Mouse (Mus musculus) hindbrain, embryonic 14.5 days (tissue): ENCODE results near the gene Pkp4. TPM values are rescaled to one million over a fixed set of nuclear protein-coding genes. Genes with fewer than 3 reads are reported as not detected.

Source experiments
- ATAC-seq: fragments of 200-750 bp; cut with Nextera tagmentation; 2 replicates; pipeline ENCODE4 v1.8.0; 2017; ENCODE audit warnings: moderate number of reproducible peaks, mild to moderate bottlenecking, moderate TSS enrichment, moderate library complexity; ENCODE audit not compliant: low FRiP score
- DNase-seq: peaks from one replicate; pipeline ENCODE4 v3.0.0-alpha.2; 2015; ENCODE audit warnings: low spot score
- H3K27ac ChIP-seq: fragments of 300-500 bp; sonication (generic); 2 replicates; pipeline ENCODE4 v1.5.1; 2014; ENCODE audit warnings: mild to moderate bottlenecking, moderate library complexity
- H3K27me3 ChIP-seq: fragments of 300-500 bp; sonication (generic); 2 replicates; pipeline ENCODE4 v1.6.1; 2014; ENCODE audit warnings: mild to moderate bottlenecking, low read length, mixed read lengths; ENCODE audit not compliant: control insufficient read depth, insufficient read depth
- H3K36me3 ChIP-seq: fragments of 300-500 bp; sonication (generic); replicated peaks from 2 replicates; pipeline ENCODE4 v1.6.1; 2014; ENCODE audit not compliant: control insufficient read depth, insufficient read depth
- H3K4me1 ChIP-seq: fragments of 300-500 bp; sonication (generic); replicated peaks from 2 replicates; pipeline ENCODE4 v1.6.1; 2014; ENCODE audit warnings: antibody characterized with exemption, low read length, mixed read lengths; ENCODE audit not compliant: control insufficient read depth, insufficient read depth
- H3K4me2 ChIP-seq: fragments of 300-500 bp; sonication (generic); replicated peaks from 2 replicates; pipeline ENCODE4 v1.6.1; 2014; ENCODE audit warnings: mild to moderate bottlenecking, moderate library complexity
- H3K4me3 ChIP-seq: fragments of 300-500 bp; sonication (generic); replicated peaks from 2 replicates; pipeline ENCODE4 v1.5.1; 2014; ENCODE audit warnings: mild to moderate bottlenecking, low read length
- H3K9ac ChIP-seq: fragments of 300-500 bp; sonication (generic); 2 replicates; pipeline ENCODE4 v1.6.1; 2014
- H3K9me3 ChIP-seq: fragments of 300-500 bp; sonication (generic); 2 replicates; pipeline ENCODE4 v1.6.1; 2016; ENCODE audit warnings: low read length; ENCODE audit not compliant: control insufficient read depth
- WGBS: fragments of 180-500 bp; shearing (Covaris S2); extraction: QIAGEN DNeasy Blood & Tissue Kit; methylation state at CpG from one replicate; pipeline ENCODE4 v1.1.7; 2014; 5-methylcytosine and 5-hydroxymethylcytosine counted together
- polyA plus RNA-seq: library from polyadenylated mRNA; unstranded; fragments of >200 nt; fragmentation: Nextera tagmentation; extraction: Ambion mirVana; gene quantifications from 2 replicates; pipeline ENCODE4 v1.2.1, GENCODE M21; 2014

The Pkp4 gene
- polyA plus RNA-seq, 1 experiment from 2014 or later, result 29.1 TPM

GRCm38 (mm10) chr2:59244273-59245097 is 83.8 kb downstream of the Pkp4 start:
- ATAC-seq (no peak), DNase-seq (no peak)
- WGBS, result 98% methylated on average over 12 of the region's 12 CpGs

GRCm38 (mm10) chr2:59245098-59245388 is 84.4 kb downstream of the Pkp4 start:
- no peaks in the 10 kb centered on the region for H3K27me3 ChIP-seq
- no peak for ATAC-seq
- DNase-seq, result no peak
- H3K4me3 ChIP-seq, result no peak overlapping the region
- no peak overlapping the region for H3K9ac ChIP-seq
- H3K27ac ChIP-seq, result no peak overlapping the region
- no peaks in the 10 kb centered on the region for H3K36me3 ChIP-seq
- H3K4me1 ChIP-seq, result 0 out of 2 replicates have a peak, but pooled peaks cover 6% of the 10 kb centered on the region
- WGBS, result 84% methylated on average over 3 of the region's 3 CpGs
- no peak overlapping the region for H3K4me2 ChIP-seq
- H3K9me3 ChIP-seq, result no peaks in the 10 kb centered on the region

More at GRCm38 (mm10) chr2:59244273-59245097, 83.8 kb downstream of the Pkp4 start:
- Histone ChIP-seq H3K27me3 (no peaks in the 10 kb centered on the region), H3K4me3 (no peak overlapping the region), H3K27ac (no peak overlapping the region), H3K9ac (no peak overlapping the region), H3K4me1 (0 out of 2 replicates have a peak, but pooled peaks cover 6% of the 10 kb centered on the region), H3K4me2 (no peak overlapping the region), H3K36me3 (no peaks in the 10 kb centered on the region), H3K9me3 (no peaks in the 10 kb centered on the region)

GRCm38 (mm10) chr2:59248806-59249205 is 88.2 kb downstream of the Pkp4 start:
- Histone ChIP-seq H3K27me3 (no peaks in the 10 kb centered on the region), H3K27ac (no peak overlapping the region), H3K36me3 (no peaks in the 10 kb centered on the region), H3K4me1 (no peaks in the 10 kb centered on the region), H3K4me2 (no peak overlapping the region), H3K9ac (no peak overlapping the region), H3K9me3 (no peaks in the 10 kb centered on the region), H3K4me3 (no peak overlapping the region)
- ATAC-seq (no peak), DNase-seq (no peak)
- 87% methylated on average over 3 of the region's 3 CpGs for WGBS

- H3K4me3 ChIP-seq, result no peak overlapping the region
- H3K4me2 ChIP-seq, result no peak overlapping the region
- ATAC-seq, result peak; percentile 53; the same call in 1 of the 2 replicates
- no peaks in the 10 kb centered on the region for H3K27me3 ChIP-seq
- no peaks in the 10 kb centered on the region for H3K36me3 ChIP-seq
- H3K27ac ChIP-seq, result no peak overlapping the region
- no peak overlapping the region for H3K9ac ChIP-seq
- no peak for DNase-seq
- no peaks in the 10 kb centered on the region for H3K9me3 ChIP-seq
- no peaks in the 10 kb centered on the region for H3K4me1 ChIP-seq
These were observed 92.2 kb downstream of the Pkp4 start for GRCm38 (mm10) chr2:59252818-59253217.

GRCm38 (mm10) chr2:59253435-59253834 is 92.8 kb downstream of the Pkp4 start:
- Histone ChIP-seq H3K36me3 (no peaks in the 10 kb centered on the region), H3K4me3 (no peak overlapping the region), H3K4me1 (no peaks in the 10 kb centered on the region), H3K27me3 (no peaks in the 10 kb centered on the region), H3K9me3 (no peaks in the 10 kb centered on the region), H3K4me2 (no peak overlapping the region), H3K9ac (no peak overlapping the region), H3K27ac (no peak overlapping the region)
- no peak for DNase-seq
- ATAC-seq, result no peak
- 89% methylated on average over 3 of the region's 3 CpGs for WGBS

- Histone ChIP-seq H3K27ac (no peak overlapping the region), H3K4me1 (no peaks in the 10 kb centered on the region), H3K9me3 (no peaks in the 10 kb centered on the region), H3K4me2 (no peak overlapping the region), H3K4me3 (no peak overlapping the region), H3K9ac (no peak overlapping the region), H3K36me3 (no peaks in the 10 kb centered on the region), H3K27me3 (no peaks in the 10 kb centered on the region)
- WGBS, result 76% methylated on average over 6 of the region's 6 CpGs
- DNase-seq (no peak), ATAC-seq (peak; percentile 37; the same call in 1 of the 2 replicates)
These were observed 98.2 kb downstream of the Pkp4 start for GRCm38 (mm10) chr2:59258821-59259231.

- ATAC-seq, result no peak
- Histone ChIP-seq H3K36me3 (no peaks in the 10 kb centered on the region), H3K9ac (no peak overlapping the region), H3K9me3 (no peaks in the 10 kb centered on the region), H3K4me1 (no peaks in the 10 kb centered on the region), H3K4me2 (no peak overlapping the region), H3K4me3 (no peak overlapping the region), H3K27ac (no peak overlapping the region), H3K27me3 (no peaks in the 10 kb centered on the region)
- DNase-seq, result no peak
- WGBS, result 85% methylated on average over 6 of the region's 6 CpGs
These were observed 98.7 kb downstream of the Pkp4 start for GRCm38 (mm10) chr2:59259346-59259745.

- H3K4me1 ChIP-seq, result no peaks in the 10 kb centered on the region
- H3K36me3 ChIP-seq, result no peaks in the 10 kb centered on the region
- no peak overlapping the region for H3K4me3 ChIP-seq
- H3K9ac ChIP-seq, result no peak overlapping the region
- no peak overlapping the region for H3K4me2 ChIP-seq
- ATAC-seq (no peak), DNase-seq (no peak)
- no peak overlapping the region for H3K27ac ChIP-seq
- H3K9me3 ChIP-seq, result no peaks in the 10 kb centered on the region
- no peaks in the 10 kb centered on the region for H3K27me3 ChIP-seq
- 98% methylated on average over 2 of the region's 2 CpGs for WGBS
These were observed 100.6 kb downstream of the Pkp4 start for GRCm38 (mm10) chr2:59261203-59261602.

GRCm38 (mm10) chr2:59266428-59266827 is 105.8 kb downstream of the Pkp4 start:
- ATAC-seq, result no peak

More at GRCm38 (mm10) chr2:59266428-59266827, 105.8 kb downstream of the Pkp4 start:
- Histone ChIP-seq H3K9ac (no peak overlapping the region), H3K4me3 (no peak overlapping the region), H3K27me3 (no peaks in the 10 kb centered on the region), H3K4me2 (no peak overlapping the region), H3K9me3 (no peaks in the 10 kb centered on the region), H3K27ac (no peak overlapping the region), H3K4me1 (no peaks in the 10 kb centered on the region), H3K36me3 (no peaks in the 10 kb centered on the region)
- 94% methylated on average over 14 of the region's 14 CpGs for WGBS
- DNase-seq, result no peak
